Mouse (Mus musculus) layer of hippocampus, adult 18-20 months (tissue): ENCODE measurements around the gene Krt6b. TPM values are rescaled to one million over a fixed set of nuclear protein-coding genes. Genes with fewer than 3 reads are reported as not detected.

ENCODE experiments used
- microRNA-seq, 2 experiments: library from miRNA; unstranded; fragments of <30 nt; microRNA quantifications; one replicate each; pipeline ENCODE4 v1.2.0; 2021
- total RNA-seq, 2 experiments: library from RNA; stranded (reverse); gene quantifications; 2 replicates each; pipeline ENCODE4 v1.2.3; 2021

Gene Krt6b
- total RNA-seq, 2 experiments from 2014 or later, result not detected

Small RNAs within 50 kb of the gene (microRNA-seq; reads per million reads assigned to microRNA genes)
- gene Gm44323, result 0 reads per million in 2 experiments
- gene Gm44342, result 0 reads per million in 2 experiments
- 0 reads per million in 2 experiments for gene Gm44383
- 0 reads per million in 2 experiments for gene Gm44479

Other genes with a start within 250 kb of the Krt6b start
- under 1 TPM; 0.18 to 0.40 TPM for gene Krt87, start 241.5 kb downstream of the Krt6b start, total RNA-seq
- gene Krt88, start 232.5 kb downstream of the Krt6b start, total RNA-seq, result not detected
- gene Krt81, start 216.5 kb downstream of the Krt6b start, total RNA-seq, result not detected
- under 1 TPM in 1 of 2 experiments, not detected in 1; 0.15 TPM for gene Krt86, start 206.8 kb downstream of the Krt6b start, total RNA-seq
- gene Krt83, start 188.8 kb downstream of the Krt6b start, total RNA-seq, result not detected
- not detected for gene Gm49425, start 163.0 kb downstream of the Krt6b start, total RNA-seq
- not detected for gene Krt84, start 147.5 kb downstream of the Krt6b start, total RNA-seq
- not detected for gene Krt82, start 129.6 kb downstream of the Krt6b start, total RNA-seq
- gene Krt90, start 117.3 kb downstream of the Krt6b start, total RNA-seq, result not detected
- not detected for gene Krt75, start 106.4 kb downstream of the Krt6b start, total RNA-seq
- not detected for gene Gm5414, start 52.1 kb downstream of the Krt6b start, total RNA-seq
- not detected for gene Gm5478, start 32.9 kb downstream of the Krt6b start, total RNA-seq
- not detected for gene Krt6a, start 14.0 kb upstream of the Krt6b start, total RNA-seq
- gene Krt5, start 32.6 kb upstream of the Krt6b start, total RNA-seq, result under 1 TPM; 0.43 to 0.84 TPM
- not detected for gene Krt71, start 62.8 kb upstream of the Krt6b start, total RNA-seq
- gene Krt72, start 106.2 kb upstream of the Krt6b start, total RNA-seq, result not detected
- gene Krt73, start 122.1 kb upstream of the Krt6b start, total RNA-seq, result 1 to 10 TPM; 6.3 to 7.8 TPM
- 10 to 100 TPM in 1 of 2 experiments, 1 to 10 TPM in 1; 7.3 to 10.5 TPM for gene Krt2, start 137.9 kb upstream of the Krt6b start, total RNA-seq
- 1 to 10 TPM; 2.7 to 4.0 TPM for gene Krt1, start 170.5 kb upstream of the Krt6b start, total RNA-seq
- gene Krt77, start 189.4 kb upstream of the Krt6b start, total RNA-seq, result 10 to 100 TPM; 12.5 to 19.0 TPM
- gene Krt76, start 212.6 kb upstream of the Krt6b start, total RNA-seq, result not detected
- gene Krt4, start 244.4 kb upstream of the Krt6b start, total RNA-seq, result not detected